Mouse (Mus musculus) T-helper 1 cell (primary cell): ENCODE data around the gene B830017H08Rik.

Experiments used
- in situ Hi-C: fragments of 300-600 bp; cut with MboI, MseI; formaldehyde crosslinking; loops from one replicate; pipeline ENCODE4 v1.15.1; 2025; ENCODE audit warnings: high pct_unique_total_duplicates

Gene B830017H08Rik

DNA sequence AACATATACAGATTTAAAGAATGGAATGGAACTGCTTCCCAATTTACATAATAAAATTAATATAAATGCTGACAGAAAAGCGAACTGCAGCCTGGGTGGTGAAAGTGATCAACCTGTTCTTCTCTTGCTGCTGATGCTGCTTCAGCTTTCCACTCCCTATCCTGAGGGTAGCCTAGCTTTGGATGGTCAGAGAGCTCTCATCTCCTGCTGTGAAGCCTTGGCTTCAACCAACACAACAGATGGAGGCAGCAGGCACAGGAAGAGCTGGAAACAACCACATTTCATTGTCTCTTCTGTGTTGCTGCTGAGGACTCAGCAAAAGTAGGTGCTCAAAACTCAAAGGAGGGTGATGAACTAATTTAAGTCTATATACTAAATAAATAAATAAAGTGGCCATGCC is 18.9 kb downstream of the B830017H08Rik start:
- in situ Hi-C loops: no loop called here

DNA sequence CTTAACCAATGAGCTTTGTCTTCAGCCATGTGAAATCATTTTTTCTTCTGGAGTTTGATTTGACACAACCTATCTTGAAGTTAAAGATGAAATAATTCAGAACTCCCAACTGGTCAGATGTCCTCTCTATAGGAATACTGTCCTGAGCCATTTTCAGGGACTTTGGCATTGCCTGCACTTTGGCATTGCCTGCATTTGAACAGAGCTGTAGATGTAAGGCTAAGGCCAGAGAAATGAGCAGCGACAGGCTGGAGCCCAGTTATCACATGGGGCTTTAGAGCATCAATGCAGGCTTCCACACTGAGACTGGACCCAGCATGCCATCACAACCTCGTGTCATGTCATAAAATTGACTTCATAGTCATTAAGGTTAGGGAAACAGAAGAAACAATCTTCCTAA is 20.3 kb downstream of the B830017H08Rik start:
- in situ Hi-C loops: no loop called here

DNA sequence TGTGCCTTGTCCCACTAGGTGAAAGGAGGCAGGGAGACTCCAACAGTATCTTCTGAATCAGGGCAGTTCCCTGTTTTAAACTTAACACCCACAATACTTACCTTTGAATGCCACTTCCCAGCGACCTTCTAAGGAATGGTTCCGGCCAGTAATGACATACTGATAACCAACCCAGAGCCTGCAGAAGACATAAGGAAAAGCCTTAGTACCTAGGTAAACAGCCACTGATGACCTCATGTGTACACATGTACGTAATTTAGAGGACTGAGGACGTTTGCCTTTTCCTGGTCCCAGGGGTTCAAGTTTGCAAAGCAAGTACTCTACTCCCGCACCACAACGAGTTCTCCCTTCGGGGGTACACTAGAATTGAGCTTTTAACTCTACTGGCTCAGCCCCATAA is 24.2 kb downstream of the B830017H08Rik start:
- in situ Hi-C loops: no loop called here

DNA sequence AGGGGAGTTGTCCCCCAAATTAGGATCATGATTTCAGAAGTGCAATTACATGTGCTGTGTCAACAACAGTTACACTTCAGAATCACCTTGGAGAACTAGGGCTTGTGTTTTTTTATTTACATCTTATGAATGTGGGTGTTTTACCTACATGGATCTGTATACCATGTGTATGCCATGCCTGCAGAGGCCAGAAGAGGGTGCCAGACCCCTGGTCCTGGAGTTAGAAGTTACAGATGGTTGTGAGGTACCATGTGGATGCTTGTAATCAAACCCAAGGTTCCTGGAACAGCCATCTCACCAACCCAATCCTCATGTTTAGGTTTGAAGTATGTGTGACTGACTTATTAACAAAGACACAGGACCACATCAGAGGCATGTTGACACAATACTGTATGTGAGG is 25.7 kb downstream of the B830017H08Rik start:
- in situ Hi-C loops: no loop called here

DNA sequence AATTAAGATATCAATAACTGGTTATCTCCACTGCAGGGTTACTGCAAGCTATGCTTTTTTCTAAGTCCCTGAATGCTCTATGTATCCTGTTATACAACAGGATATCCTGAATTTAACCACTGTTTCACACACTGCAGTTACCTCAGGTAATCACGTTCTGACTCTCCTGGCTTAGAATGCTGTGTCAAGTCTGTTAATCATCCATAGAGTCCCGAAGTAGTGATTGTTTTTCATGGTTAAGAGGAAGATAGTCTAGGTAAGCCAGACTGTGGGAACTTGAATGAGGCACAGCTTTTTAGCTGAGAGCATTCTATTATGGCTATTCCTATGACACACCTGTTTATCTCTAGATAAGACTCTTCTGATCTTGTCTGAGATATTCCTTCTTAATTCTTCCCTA is 32.4 kb downstream of the B830017H08Rik start:
- in situ Hi-C loops: no loop called here

DNA sequence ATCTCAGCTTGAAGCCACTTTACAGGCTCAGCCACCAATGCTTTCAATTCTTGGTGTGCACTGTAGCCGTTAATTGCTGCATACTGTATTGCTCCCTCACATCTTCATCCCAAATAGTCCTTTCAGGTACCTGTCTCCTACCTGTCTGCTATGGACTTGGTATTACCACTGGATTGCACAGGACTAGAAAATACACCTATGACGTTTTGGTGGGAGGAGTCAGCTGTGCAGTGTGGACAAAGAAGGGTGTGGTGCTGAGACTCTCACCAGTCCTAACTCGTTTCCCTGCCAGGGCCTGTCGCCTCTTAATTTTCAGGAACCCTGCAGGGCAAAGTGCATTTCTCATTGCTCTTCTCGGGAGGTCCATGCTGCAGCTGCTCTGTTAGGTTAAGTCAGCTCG is 32.8 kb downstream of the B830017H08Rik start:
- in situ Hi-C loops: no loop called here

DNA sequence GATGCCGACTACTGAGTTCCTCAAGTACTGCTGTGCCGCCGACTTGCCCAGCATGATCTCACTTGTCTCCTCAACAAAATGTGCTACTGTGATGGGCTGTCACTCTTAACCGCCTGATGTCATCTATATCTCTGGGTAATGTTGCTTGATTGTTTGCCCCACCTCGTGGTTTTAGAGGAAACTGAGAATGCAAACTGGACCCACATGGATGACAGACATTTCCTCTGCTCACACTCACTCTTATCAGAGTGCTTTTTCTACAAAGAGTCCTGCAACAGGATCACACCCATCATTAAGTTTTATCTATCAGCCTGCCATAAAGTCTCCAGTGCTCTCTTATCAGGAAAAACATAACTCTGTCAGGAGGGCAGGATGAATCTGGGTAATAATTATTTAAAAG is 38.3 kb downstream of the B830017H08Rik start:
- in situ Hi-C loops: no loop called here

DNA sequence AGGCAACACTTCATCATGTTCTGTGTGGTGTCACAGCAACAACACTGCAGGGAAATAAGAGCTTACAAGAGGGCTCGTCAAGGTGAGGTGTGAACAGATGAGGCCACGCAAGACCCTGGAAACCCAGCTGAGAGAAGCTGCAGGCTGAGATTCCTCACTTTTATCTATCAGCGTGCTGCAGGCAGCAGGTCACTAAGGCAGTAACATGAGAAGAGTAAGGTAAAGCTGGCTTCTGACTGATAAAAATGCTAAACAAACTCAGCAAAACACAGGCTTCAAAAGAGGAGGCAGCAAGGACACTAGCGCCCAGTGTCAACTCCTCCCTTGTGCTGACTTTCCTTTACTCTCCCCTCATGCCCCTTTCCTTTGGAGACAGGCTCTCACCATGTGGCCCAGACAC is 40.1 kb downstream of the B830017H08Rik start:
- in situ Hi-C loops: no loop called here

DNA sequence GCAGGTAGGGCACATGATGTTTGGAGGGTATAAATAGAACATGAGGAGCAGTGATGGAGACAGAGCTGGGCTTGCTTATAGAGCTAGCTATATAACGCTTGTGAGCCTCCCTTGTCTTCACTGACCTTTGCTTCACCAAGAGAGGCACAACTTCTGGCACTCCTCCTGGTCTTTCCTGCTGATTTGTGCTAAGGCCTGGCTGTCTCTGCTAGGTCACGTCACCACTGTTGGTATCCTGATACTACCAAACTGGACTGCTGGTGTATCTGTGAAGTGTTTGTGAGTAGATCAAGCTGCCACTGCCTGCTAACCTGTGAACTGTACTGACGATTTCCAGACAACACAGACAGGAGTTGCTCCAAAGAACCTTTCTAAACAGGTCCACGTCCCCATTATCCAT is 42.3 kb downstream of the B830017H08Rik start:
- in situ Hi-C loops: no loop called here

DNA sequence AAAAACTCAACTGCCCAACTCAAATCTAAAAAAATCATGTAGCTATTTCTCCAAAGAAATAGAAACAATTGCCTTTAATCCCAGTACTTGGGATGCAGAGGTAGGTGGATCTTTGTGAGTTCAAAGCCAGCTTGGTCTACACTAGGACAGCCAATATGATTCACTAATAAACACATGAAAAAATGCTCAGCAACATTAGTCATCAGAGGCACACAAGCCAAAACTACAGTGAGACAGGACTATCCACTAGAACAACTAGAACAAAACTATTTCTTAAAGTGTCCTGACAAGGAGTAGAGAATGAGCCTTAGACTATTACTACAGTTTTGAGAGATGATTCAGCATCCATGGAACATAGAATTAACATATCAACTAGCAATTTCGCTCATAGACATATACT is 43.2 kb downstream of the B830017H08Rik start:
- in situ Hi-C loops: no loop called here

DNA sequence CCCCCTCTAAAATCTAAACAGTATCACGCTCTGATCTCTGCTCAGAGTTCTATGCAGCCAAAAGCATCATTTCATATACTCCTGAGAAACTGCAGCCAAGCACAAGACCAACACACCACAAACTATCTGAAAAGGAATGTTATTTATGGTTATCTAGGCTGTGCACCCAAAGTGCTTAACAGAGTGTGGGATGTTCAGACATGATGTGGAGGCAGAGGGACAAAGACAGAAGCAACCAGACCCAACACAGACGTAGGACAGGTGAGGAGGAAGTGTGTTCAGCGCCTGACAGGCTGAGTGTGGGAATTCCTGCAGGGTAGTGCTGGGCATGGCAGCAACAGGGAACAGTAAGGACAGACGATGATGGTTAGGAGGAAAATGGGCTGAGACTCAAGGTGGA is 46.6 kb downstream of the B830017H08Rik start:
- in situ Hi-C loops: no loop called here

DNA sequence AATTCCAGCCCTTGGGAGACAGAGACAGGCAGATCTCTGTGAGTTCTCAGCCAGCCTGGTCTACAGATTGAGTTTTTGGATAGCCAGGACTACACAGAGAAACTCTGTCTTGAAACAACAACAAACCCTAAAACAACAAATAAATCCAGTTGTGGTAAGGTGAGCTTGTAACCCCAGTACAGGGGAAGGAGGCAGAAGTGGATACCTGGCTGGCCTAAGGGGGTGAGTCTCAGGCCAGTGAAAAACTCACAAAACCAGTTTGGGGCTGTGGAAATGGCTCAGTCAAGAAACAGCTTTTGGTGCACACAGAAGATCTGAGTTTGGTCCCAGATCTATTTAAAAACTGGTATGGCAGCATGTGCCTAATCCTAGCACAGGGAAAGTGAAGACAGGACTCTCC is 49.3 kb downstream of the B830017H08Rik start:
- in situ Hi-C loops: no loop called here

DNA sequence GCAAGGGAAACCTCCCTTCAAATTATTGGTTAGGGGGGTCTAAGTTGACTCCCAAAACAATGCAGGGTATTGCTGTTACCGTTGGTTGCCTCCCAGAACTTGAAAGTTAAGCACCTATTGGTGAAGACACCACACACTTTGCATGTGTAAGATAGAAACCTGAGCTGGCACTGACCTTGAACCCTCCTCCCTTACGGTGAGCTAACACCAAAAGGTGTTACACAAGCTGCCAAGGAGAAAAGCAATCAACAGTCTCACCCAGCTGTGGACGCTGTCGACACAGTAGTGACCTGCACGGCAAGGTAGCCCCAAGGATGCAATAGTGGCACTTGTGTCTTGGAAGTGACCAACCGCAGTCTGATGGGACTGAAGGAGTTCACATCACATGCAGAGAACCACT is 51.2 kb downstream of the B830017H08Rik start:
- in situ Hi-C loops: no loop called here
